Mouse (Mus musculus) hindlimb bud, embryonic 11.5 days (tissue): ENCODE data around the gene Rbm47.
"Not testable (repeated sequence)": the region's sequence is repeated elsewhere in the genome, so short reads cannot be mapped to it uniquely, and the experiment has no call there.

Experiments used
- DNase-seq: peaks from one replicate; pipeline ENCODE4 v3.0.0-alpha.2; 2012; ENCODE audit warnings: low read depth, low spot score; ENCODE audit errors: extremely low spot score

Gene Rbm47

DNA sequence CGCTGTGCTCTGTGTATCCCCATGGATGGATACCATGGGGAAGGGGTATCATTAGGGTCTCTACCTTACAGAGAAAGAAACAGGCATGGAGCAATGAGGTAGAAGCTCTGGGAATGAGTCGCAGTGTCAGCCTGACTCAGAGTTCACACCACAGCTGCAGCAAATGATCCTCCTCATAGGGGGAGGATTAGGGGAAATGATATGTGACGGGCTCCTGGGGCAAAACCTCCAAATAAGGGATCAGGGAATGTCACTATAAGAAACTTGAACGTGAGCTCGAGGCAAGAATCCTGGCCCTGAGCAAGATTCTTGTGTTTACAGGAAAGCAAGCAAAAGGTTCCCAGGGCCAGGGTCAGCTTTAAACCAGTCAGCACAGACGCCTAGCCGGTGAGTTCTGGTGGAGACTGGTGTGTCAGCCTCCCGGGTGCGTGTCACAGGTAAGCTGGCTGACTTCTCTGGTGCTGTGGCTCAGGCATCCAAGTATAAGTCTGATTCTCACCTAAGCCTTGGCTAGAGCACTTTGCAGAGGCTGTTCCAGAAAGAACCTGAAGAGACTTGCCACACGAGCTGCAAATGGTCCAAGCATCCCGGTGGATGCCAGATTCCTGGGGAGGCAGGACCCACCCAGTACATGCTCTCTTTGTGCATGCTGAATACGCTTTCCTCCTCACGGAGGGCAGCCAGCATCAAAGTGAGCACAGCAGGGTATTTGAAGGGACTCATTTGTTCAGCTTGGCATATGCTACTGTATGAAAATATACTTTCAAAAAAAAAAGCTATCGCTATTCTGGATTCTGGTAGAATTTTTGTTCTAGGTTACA is 138.3 kb downstream of the Rbm47 start:
- DNase-seq, result no peak

- no peak for DNase-seq
These were observed 140.1 kb downstream of the Rbm47 start for GRCm38 (mm10) chr5:66032826-66033225.

- no peak for DNase-seq
These were observed 141.2 kb downstream of the Rbm47 start for GRCm38 (mm10) chr5:66031699-66032098.

- DNase-seq, result no peak
These were observed 144.7 kb downstream of the Rbm47 start for GRCm38 (mm10) chr5:66028232-66028631.

GRCm38 (mm10) chr5:66027206-66027605 is 145.7 kb downstream of the Rbm47 start:
- no peak for DNase-seq

- DNase-seq, result no peak
These were observed 146.1 kb downstream of the Rbm47 start for GRCm38 (mm10) chr5:66026796-66027195.

DNA sequence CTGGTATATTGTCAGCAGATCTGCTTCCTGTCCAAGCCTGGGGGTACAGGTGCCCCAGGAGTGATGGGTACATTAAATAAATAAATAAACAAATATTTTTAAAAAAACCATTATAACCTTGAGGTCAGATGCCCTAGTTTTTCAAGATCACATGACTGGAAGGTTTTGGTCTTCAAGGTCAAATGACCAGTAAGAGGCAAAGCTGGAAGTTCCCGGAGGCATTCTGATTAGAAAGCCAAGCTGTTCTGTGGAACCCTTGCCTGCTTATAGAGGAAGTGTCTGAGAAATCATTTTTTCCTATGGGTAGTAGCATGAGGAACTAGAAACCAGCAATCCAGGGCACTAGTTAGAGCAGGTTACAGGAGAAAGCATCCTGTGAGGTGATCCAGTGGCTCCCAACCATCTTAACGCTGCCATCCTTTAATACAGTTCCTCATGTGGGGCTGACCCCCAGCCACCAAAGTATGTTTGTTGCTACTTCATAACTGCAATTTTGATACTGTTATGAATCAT is 157.4 kb downstream of the Rbm47 start:
- no peak for DNase-seq

- DNase-seq, result no peak
These were observed 158.5 kb downstream of the Rbm47 start for GRCm38 (mm10) chr5:66014437-66014836.

- DNase-seq, result no peak
These were observed 158.9 kb downstream of the Rbm47 start for GRCm38 (mm10) chr5:66013999-66014398.

- no peak for DNase-seq
These were observed 164.5 kb downstream of the Rbm47 start for GRCm38 (mm10) chr5:66008245-66008967.

DNA sequence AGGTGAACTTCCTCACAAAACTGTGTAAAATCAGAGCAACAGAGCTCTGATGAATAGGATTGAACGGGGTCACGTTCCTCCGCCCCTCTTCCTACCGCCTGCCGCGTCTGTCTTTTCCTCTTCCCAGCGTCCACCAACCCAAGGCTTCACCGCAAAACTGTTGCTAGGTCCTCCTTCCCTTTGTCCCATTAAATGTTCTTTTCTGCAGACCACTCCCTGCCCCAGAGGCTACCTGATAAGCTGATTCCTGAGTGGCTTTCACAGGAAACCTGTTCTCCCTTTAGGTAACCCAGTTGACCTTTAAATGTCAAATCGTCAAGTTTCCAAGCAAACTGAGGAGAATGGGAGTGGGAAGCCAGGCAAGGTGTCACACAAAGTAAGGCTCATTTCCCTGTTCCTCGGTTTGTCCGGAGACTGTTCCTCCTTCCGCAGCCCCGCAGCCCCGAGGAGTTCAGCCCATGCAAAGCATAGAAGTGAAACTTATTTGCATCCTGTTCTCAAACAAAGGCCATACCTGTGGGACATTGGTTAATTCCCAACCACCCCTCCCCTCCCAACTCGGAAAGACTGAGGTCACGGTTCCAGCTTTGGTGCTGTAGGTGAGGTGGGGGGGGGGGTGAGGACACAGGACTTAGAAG is 167.8 kb downstream of the Rbm47 start:
- no peak for DNase-seq

DNA sequence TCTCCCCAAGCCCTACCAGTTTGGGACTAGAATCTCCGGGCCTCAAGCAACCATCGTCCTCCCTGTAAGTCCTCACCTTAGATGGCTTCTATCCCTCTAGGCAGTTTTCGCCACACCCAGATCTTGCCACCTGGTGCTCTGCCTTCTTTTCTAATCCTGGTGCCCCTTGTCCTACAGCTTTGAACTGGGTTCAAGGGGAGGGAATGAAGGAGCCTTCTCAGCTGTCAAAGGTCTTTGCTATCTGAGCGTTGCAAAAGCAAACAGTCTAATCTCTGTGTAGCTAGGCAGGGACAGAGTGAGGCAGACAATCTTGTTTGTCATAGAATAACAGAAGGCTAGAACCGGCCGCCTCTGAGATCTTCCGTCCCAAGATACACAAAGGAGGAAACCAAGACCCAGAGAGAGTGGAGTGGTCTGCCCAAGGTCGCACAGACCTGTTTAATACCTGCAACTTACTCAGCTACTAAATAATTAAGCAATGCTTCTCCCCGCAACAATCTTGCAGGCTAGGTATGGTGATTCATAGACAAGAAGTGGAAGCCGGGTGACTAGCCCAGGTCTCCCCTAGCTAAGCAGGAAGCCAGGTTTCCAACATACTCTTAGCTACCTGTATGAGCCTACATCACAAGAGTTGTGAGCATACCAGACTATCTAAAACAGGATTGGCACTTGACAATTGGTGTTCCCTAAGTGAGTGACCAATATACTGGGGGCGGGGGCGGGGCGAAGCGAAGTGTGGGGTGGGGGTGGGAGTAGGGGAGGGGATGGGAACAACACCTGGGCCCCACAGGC is 168.6 kb downstream of the Rbm47 start, which contains the start of gene 9130230L23Rik:
Gene 9130230L23Rik (minus strand): TSS at position 152 of the 792 bp plus-strand sequence.
- no peak for DNase-seq

DNA sequence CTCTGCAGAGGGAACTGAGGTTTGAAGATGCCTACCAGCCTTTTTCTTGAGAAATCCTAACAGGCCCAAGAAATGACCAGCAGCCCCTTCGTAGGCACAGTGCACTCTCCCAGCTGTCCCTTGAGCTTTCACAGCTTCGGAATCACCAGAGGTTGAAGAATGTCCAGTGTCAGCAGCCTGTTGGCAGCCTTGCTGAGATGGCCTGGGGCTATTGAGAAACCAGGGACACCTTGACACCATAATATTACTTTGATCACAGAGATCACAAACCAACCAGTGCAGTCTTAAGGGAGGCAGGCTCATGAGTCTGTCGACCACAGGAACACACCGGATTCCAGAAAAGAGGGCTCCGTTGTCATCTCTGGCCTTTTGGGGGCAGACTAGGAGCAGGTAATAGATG is 171.7 kb downstream of the Rbm47 start:
- DNase-seq, result no peak

- DNase-seq, result no peak
These were observed 172.3 kb downstream of the Rbm47 start for GRCm38 (mm10) chr5:66000567-66001125.

- DNase-seq, result no peak
These were observed 172.8 kb downstream of the Rbm47 start for GRCm38 (mm10) chr5:66000074-66000473.

DNA sequence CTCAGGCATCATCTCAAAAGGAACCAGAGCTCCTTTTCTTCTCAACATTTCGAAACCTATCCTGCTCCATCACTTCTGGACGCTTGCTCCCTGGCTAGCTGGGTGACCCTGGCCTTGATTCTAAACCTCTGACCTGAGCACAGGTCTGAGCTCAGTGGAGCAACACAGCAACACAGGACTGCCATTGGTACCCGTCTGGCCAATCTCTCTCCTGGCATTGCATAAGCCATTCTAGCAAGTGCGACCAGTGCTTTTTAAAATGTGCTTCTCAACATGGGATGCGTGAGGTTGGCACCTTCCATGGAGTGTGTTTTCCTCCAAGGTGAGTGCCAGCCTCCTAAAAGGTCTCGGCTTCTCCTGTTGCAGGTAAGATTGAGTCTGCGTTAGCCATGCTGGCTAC is 173.8 kb downstream of the Rbm47 start:
- no peak for DNase-seq

- DNase-seq, result no peak
These were observed 175.1 kb downstream of the Rbm47 start for GRCm38 (mm10) chr5:65997813-65998212.

GRCm38 (mm10) chr5:65994643-65995042 is 178.3 kb downstream of the Rbm47 start:
- DNase-seq, result no peak

GRCm38 (mm10) chr5:65991191-65991590 is 181.7 kb downstream of the Rbm47 start:
- DNase-seq, result no peak

- DNase-seq, result not testable (repeated sequence)
These were observed 185.9 kb downstream of the Rbm47 start for GRCm38 (mm10) chr5:65987004-65987403.
